Mouse (Mus musculus): ENCODE results near the gene Lgr4.

GRCm38 (mm10) chr2:109987946-109988345 lies 70.5 kb downstream of the Lgr4 start:
- TF ChIP-seq POLR2AphosphoS5 (IDR thresholded peaks at IDR 0.05; ENCODE audit: borderline replicate concordance, low read depth, low read length) (no peak), POLR2AphosphoS2 (IDR thresholded peaks at IDR 0.05; ENCODE audit: low read length) (no peak), POLR2A (IDR thresholded peaks at IDR 0.05; ENCODE audit: control insufficient read depth in 1 of 2, insufficient read depth in 1 of 2, low read depth in 1 of 2, low read length in 2 of 2, poor library complexity in 1 of 2) (no peak), JUND (IDR thresholded peaks at IDR 0.05; ENCODE audit: low read depth, low read length) (no peak), MAX (IDR thresholded peaks at IDR 0.05; ENCODE audit: low read length) (no peak), CTCF (IDR thresholded peaks at IDR 0.05 in 2 of 3, conservative IDR thresholded peaks at IDR 0.05 in 1 of 3; ENCODE audit: control insufficient read depth in 1 of 3, insufficient read depth in 1 of 3, low read depth in 2 of 3, low read length in 3 of 3, poor library complexity in 1 of 3, severe bottlenecking in 1 of 3) (no peak), MAZ (IDR thresholded peaks at IDR 0.05; ENCODE audit: low read depth, low read length) (no peak), GABPA (IDR thresholded peaks at IDR 0.05; ENCODE audit: low read depth, low read length) (no peak), TCF12 (IDR thresholded peaks at IDR 0.05; ENCODE audit: low read depth, low read length) (no peak), EP300 (IDR thresholded peaks at IDR 0.05; ENCODE audit: low read depth in 1 of 2, low read length in 2 of 2) (no peak), GATA1 (IDR thresholded peaks at IDR 0.05; ENCODE audit: low read depth, low read length) (no peak), TAL1 (IDR thresholded peaks at IDR 0.05; ENCODE audit: low read length) (no peak)

Measured in MEL (cell line).